In the genomic region with DNA sequence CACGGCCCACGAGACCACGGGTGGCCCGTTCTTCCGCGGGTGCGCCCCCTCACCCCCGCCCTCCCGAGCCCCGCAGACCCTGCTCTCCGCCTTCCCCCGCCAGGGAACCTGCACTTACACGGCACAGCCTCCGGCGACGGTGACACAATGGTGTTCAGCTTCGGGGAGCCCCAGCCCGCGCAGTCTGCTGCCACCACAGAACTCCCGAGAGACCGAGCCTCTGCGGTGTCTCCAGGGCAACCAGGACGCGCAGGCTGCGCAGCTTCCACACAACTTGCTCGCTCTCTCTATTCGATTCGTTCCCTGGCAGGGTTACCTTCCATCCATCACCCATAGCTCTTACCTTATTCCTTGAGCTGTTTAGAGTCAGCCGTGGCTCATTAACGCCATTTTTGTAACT, we compare ENCODE assay signal across 7 mouse cellular contexts. TPM values are rescaled to one million over a fixed set of nuclear protein-coding genes. Genes with fewer than 3 reads are reported as not detected.
DNase-seq lines count a peak whose midpoint lies in the region; ATAC-seq and TF ChIP-seq lines count a peak whose summit lies in the region.

No protein-coding gene starts in this region.

- peaks cover 5% of the 10 kb centered on the region; the same call in 1 of the 2 replicates for H3K36me3 ChIP-seq in kidney, embryonic 14.5 days (ENCODE audit: control insufficient read depth, insufficient read depth, low read length)
- peaks cover 17% of the 10 kb centered on the region for H3K36me3 ChIP-seq in limb, embryonic 14.5 days (ENCODE audit: control insufficient read depth, insufficient read depth, low read length)
- peaks cover 14% of the 10 kb centered on the region for H3K36me3 ChIP-seq in midbrain, embryonic 14.5 days (ENCODE audit: control insufficient read depth, insufficient read depth, low read length)

- TF ChIP-seq CTCF in brain, embryonic 14.5 days (IDR thresholded peaks at IDR 0.05; ENCODE audit: borderline replicate concordance, extremely low read depth, insufficient read depth, insufficient read length) = no peak

- H3K9ac ChIP-seq in kidney, embryonic 14.5 days (ENCODE audit: low read depth, low read length) = peak overlapping the region; percentile 42
- peak overlapping the region; percentile 63 for H3K9ac ChIP-seq in limb, embryonic 14.5 days (ENCODE audit: low read depth, low read length, severe bottlenecking)
- H3K9ac ChIP-seq in midbrain, embryonic 14.5 days (replicated peaks; ENCODE audit: low read length) = peak overlapping the region; percentile 34

- WGBS in kidney, embryonic 14.5 days = under 1% methylated on average over 30 of the region's 30 CpGs
- under 1% methylated on average over 30 of the region's 30 CpGs for WGBS in limb, embryonic 14.5 days
- under 1% methylated on average over 30 of the region's 30 CpGs for WGBS in midbrain, embryonic 14.5 days

- no peaks in the 10 kb centered on the region for H3K4me1 ChIP-seq in kidney, embryonic 14.5 days (ENCODE audit: control insufficient read depth, insufficient read depth, low read length)
- H3K4me1 ChIP-seq in limb, embryonic 14.5 days (ENCODE audit: control insufficient read depth, insufficient read depth, low read length) = peaks cover 6% of the 10 kb centered on the region; the same call in 1 of the 2 replicates
- peaks cover 7% of the 10 kb centered on the region for H3K4me1 ChIP-seq in midbrain, embryonic 14.5 days (ENCODE audit: control insufficient read depth, insufficient read depth, low read length)

- H3K9me3 ChIP-seq in kidney, embryonic 14.5 days (ENCODE audit: control insufficient read depth, low read length) = no peaks in the 10 kb centered on the region
- H3K9me3 ChIP-seq in limb, embryonic 14.5 days (ENCODE audit: control insufficient read depth, low read length) = no peaks in the 10 kb centered on the region
- no peaks in the 10 kb centered on the region for H3K9me3 ChIP-seq in midbrain, embryonic 14.5 days (ENCODE audit: control insufficient read depth, low read length)

- H3K27ac ChIP-seq in kidney, embryonic 14.5 days (ENCODE audit: low read depth, low read length) = no peak overlapping the region
- no peak overlapping the region for H3K27ac ChIP-seq in limb, embryonic 14.5 days (replicated peaks; ENCODE audit: low read depth, low read length)
- no peak overlapping the region for H3K27ac ChIP-seq in midbrain, embryonic 14.5 days (replicated peaks; ENCODE audit: low read depth, low read length)

- H3K4me2 ChIP-seq in kidney, embryonic 14.5 days (replicated peaks; ENCODE audit: low read depth, low read length) = peak overlapping the region; percentile 73
- H3K4me2 ChIP-seq in limb, embryonic 14.5 days (replicated peaks; ENCODE audit: low read depth, low read length, severe bottlenecking) = peak overlapping the region; percentile 94
- peak overlapping the region; percentile 94 for H3K4me2 ChIP-seq in midbrain, embryonic 14.5 days (ENCODE audit: low read length)

- peak overlapping the region; percentile 39 for H3K4me3 ChIP-seq in kidney, embryonic 14.5 days (ENCODE audit: low read length)
- peak overlapping the region; percentile 46 for H3K4me3 ChIP-seq in limb, embryonic 14.5 days (replicated peaks; ENCODE audit: low read length)
- peak overlapping the region; percentile 45 for H3K4me3 ChIP-seq in midbrain, embryonic 14.5 days (replicated peaks; ENCODE audit: low read depth, low read length)

- peak; percentile 88 for ATAC-seq in kidney, embryonic 14.5 days (ENCODE audit: low FRiP score, low TSS enrichment)
- peak; percentile 56 for ATAC-seq in limb, embryonic 14.5 days (ENCODE audit: low FRiP score, low read depth)
- peak; percentile 89 for ATAC-seq in midbrain, embryonic 14.5 days (ENCODE audit: low FRiP score, low TSS enrichment)

- TF ChIP-seq POLR2A in brain, embryonic 14.5 days (IDR thresholded peaks at IDR 0.05; ENCODE audit: borderline replicate concordance, extremely low read depth, insufficient read depth, insufficient read length, poor library complexity, severe bottlenecking) = no peak
- TF ChIP-seq POLR2A in limb, embryonic 14.5 days (IDR thresholded peaks at IDR 0.05; ENCODE audit: borderline replicate concordance, extremely low read depth, insufficient read depth, insufficient read length) = no peak

- peak; percentile 73 for DNase-seq in R1 (ENCODE audit: low read depth, low spot score)
- DNase-seq in brain, embryonic 14.5 days (ENCODE audit: low read depth) = peak; percentile 93
- peak; percentile 69 for DNase-seq in frontal cortex, postnatal 10 days (ENCODE audit: low spot score in 2 of 2)
- DNase-seq in limb, embryonic 14.5 days (ENCODE audit: low spot score) = peak; percentile 69
- peak; percentile 92 for DNase-seq in midbrain, embryonic 14.5 days
- peak; percentile 40 to 69 for DNase-seq in spleen, postnatal 14 days (ENCODE audit: low spot score in 2 of 2)

- no peaks in the 10 kb centered on the region for H3K27me3 ChIP-seq in kidney, embryonic 14.5 days (ENCODE audit: control insufficient read depth, insufficient read depth, low read length)
- H3K27me3 ChIP-seq in limb, embryonic 14.5 days (ENCODE audit: control insufficient read depth, insufficient read depth, low read length) = no peaks in the 10 kb centered on the region
- peaks cover 3% of the 10 kb centered on the region; the same call in 1 of the 2 replicates for H3K27me3 ChIP-seq in midbrain, embryonic 14.5 days (ENCODE audit: control insufficient read depth, insufficient read depth, low read length)

RNA-seq across cellular contexts. Expression of gene Cdkl4, which starts 0.4 kb away (rescaled TPM):
- 2.6 and 3.3 TPM in 2 replicates for polyA plus RNA-seq in brain, embryonic 14.5 days (2012; rRNA removed)
- polyA plus RNA-seq in kidney, embryonic 14.5 days (2014; fragmentation: Nextera tagmentation; extraction: Ambion mirVana) = 0.39 and 0.49 TPM in 2 replicates
- polyA plus RNA-seq in limb, embryonic 14.5 days (2012; rRNA removed) = 0.24 and 0.26 TPM in 2 replicates
- 0.06 and 0.19 TPM in 2 replicates for polyA plus RNA-seq in limb, embryonic 14.5 days (2014; fragmentation: Nextera tagmentation; extraction: Ambion mirVana)
- 3.2 and 3.7 TPM in 2 replicates for polyA plus RNA-seq in midbrain, embryonic 14.5 days (2014; fragmentation: Nextera tagmentation; extraction: Ambion mirVana)
